8 mouse cellular contexts compared by ENCODE assay signal in genomic region chr9:121710584-121710975, GRCm38 (mm10). TPM values are rescaled to one million over a fixed set of nuclear protein-coding genes. Genes with fewer than 3 reads are reported as not detected.
DNase-seq lines count a peak whose midpoint lies in the region; ATAC-seq and TF ChIP-seq lines count a peak whose summit lies in the region.

No protein-coding gene starts in this region.

- peaks cover 3% of the 10 kb centered on the region for H3K4me1 ChIP-seq in cerebellum, adult 2 months (ENCODE audit: control insufficient read depth, insufficient read depth, low read length)
- H3K4me1 ChIP-seq in intestine, embryonic 14.5 days (replicated peaks; ENCODE audit: control insufficient read depth, insufficient read depth, low read length), result peaks cover 16% of the 10 kb centered on the region

- no peak for TF ChIP-seq CTCF in cerebellum, adult 2 months (IDR thresholded peaks at IDR 0.05; ENCODE audit: borderline replicate concordance, insufficient read depth, low read depth, low read length)

- H3K9me3 ChIP-seq in intestine, embryonic 14.5 days (ENCODE audit: control insufficient read depth, low read length), result no peaks in the 10 kb centered on the region

- H3K36me3 ChIP-seq in intestine, embryonic 14.5 days (ENCODE audit: control insufficient read depth, insufficient read depth, low read length), result peaks cover 14% of the 10 kb centered on the region

- peak overlapping the region; percentile 90 for H3K27ac ChIP-seq in cerebellum, adult 2 months (ENCODE audit: insufficient read depth, low read length)
- H3K27ac ChIP-seq in intestine, embryonic 14.5 days (ENCODE audit: low read depth), result peak overlapping the region; percentile 91

- H3K27me3 ChIP-seq in cerebellum, adult 2 months (ENCODE audit: control insufficient read depth, insufficient read depth, low read length), result no peaks in the 10 kb centered on the region
- H3K27me3 ChIP-seq in intestine, embryonic 14.5 days (replicated peaks; ENCODE audit: control insufficient read depth, insufficient read depth, low read length), result no peaks in the 10 kb centered on the region

- ATAC-seq in intestine, embryonic 14.5 days (replicated peaks; ENCODE audit: low FRiP score, low TSS enrichment, low read depth), result peak; percentile 45
- peak; percentile 41 for ATAC-seq in megakaryocyte, adult 5-6 weeks (ENCODE audit: poor library complexity, severe bottlenecking)

- under 1% methylated on average over 18 of the region's 18 CpGs for WGBS in cerebellum, adult 2 months
- WGBS in intestine, embryonic 14.5 days, result under 1% methylated on average over 18 of the region's 18 CpGs

- no peak for DNase-seq in cerebellum, adult 2 months
- no peak for DNase-seq in cerebellum, postnatal 36 days
- peak; percentile 26 for DNase-seq in urinary bladder, postnatal 14 days (ENCODE audit: low spot score)
- DNase-seq in urinary bladder, postnatal 10 days (ENCODE audit: low spot score), result no peak
- no peak for DNase-seq in intestine, embryonic 14.5 days (ENCODE audit: low spot score)
- no peak for DNase-seq in gastrocnemius, postnatal 25 days
- no peak for DNase-seq in cerebellum, adult 9-11 months

- peak overlapping the region; percentile 94 for H3K9ac ChIP-seq in intestine, embryonic 14.5 days (ENCODE audit: low read length)

- H3K4me2 ChIP-seq in intestine, embryonic 14.5 days (ENCODE audit: low read length), result peak overlapping the region; percentile 86

- peak overlapping the region; percentile 97 for H3K4me3 ChIP-seq in cerebellum, adult 2 months (replicated peaks; ENCODE audit: insufficient read depth, low read depth, low read length)
- H3K4me3 ChIP-seq in intestine, embryonic 14.5 days (ENCODE audit: low read depth, low read length), result peak overlapping the region; percentile 97

- TF ChIP-seq POLR2A in cerebellum, adult 2 months (IDR thresholded peaks at IDR 0.05; ENCODE audit: borderline replicate concordance, insufficient read depth, low read length), result no peak

RNA-seq across cellular contexts. Expression of gene Ss18l2, which starts 0.5 kb away (rescaled TPM):
- 147 TPM in 2 replicates for polyA plus RNA-seq in cerebellum, adult 2 months (2012; rRNA removed)
- 135 and 152 TPM in 2 replicates for polyA plus RNA-seq in intestine, embryonic 14.5 days (2014; fragmentation: Nextera tagmentation; extraction: Ambion mirVana)
- 36.2 and 39.1 TPM in 2 replicates for total RNA-seq in megakaryocyte, adult 5-6 weeks (2015)
- 29.8 and 35.7 TPM in 2 replicates for total RNA-seq in megakaryocyte, adult 5-6 weeks (2017)
- 100 to 1,000 TPM; 104 to 105 TPM for total RNA-seq in gastrocnemius, postnatal 25 days (2021)

RNA-seq across cellular contexts. Expression of gene Sec22c, which starts 5.3 kb away (rescaled TPM):
- polyA plus RNA-seq in cerebellum, adult 2 months (2012; rRNA removed), result 12.3 and 13.8 TPM in 2 replicates
- polyA plus RNA-seq in intestine, embryonic 14.5 days (2014; fragmentation: Nextera tagmentation; extraction: Ambion mirVana), result 9.5 and 9.7 TPM in 2 replicates
- total RNA-seq in megakaryocyte, adult 5-6 weeks (2015), result 5.9 and 8.6 TPM in 2 replicates
- 4.4 and 5.2 TPM in 2 replicates for total RNA-seq in megakaryocyte, adult 5-6 weeks (2017)
- total RNA-seq in gastrocnemius, postnatal 25 days (2021), result 1 to 10 TPM; 3.8 to 4.3 TPM

RNA-seq across cellular contexts. Expression of gene Nktr, which starts 8.4 kb away (rescaled TPM):
- 130 and 145 TPM in 2 replicates for polyA plus RNA-seq in cerebellum, adult 2 months (2012; rRNA removed)
- polyA plus RNA-seq in intestine, embryonic 14.5 days (2014; fragmentation: Nextera tagmentation; extraction: Ambion mirVana), result 69.7 and 71.7 TPM in 2 replicates
- 72.1 and 87.3 TPM in 2 replicates for total RNA-seq in megakaryocyte, adult 5-6 weeks (2015)
- total RNA-seq in megakaryocyte, adult 5-6 weeks (2017), result 69.6 and 110 TPM in 2 replicates
- 10 to 100 TPM; 30.0 to 30.1 TPM for total RNA-seq in gastrocnemius, postnatal 25 days (2021)

RNA-seq across cellular contexts. Expression of gene Zfp651, which starts 48.5 kb away (rescaled TPM):
- polyA plus RNA-seq in cerebellum, adult 2 months (2012; rRNA removed), result 67.9 and 68.5 TPM in 2 replicates
- polyA plus RNA-seq in intestine, embryonic 14.5 days (2014; fragmentation: Nextera tagmentation; extraction: Ambion mirVana), result 13.1 and 14.1 TPM in 2 replicates
- not detected in 2 replicates for total RNA-seq in megakaryocyte, adult 5-6 weeks (2015)
- not detected in 2 replicates for total RNA-seq in megakaryocyte, adult 5-6 weeks (2017)
- total RNA-seq in gastrocnemius, postnatal 25 days (2021), result 100 to 1,000 TPM in 1 of 2 experiments, 10 to 100 TPM in 1; 78.3 to 101 TPM
